Mouse (Mus musculus): ENCODE measurements at regions not wholly inside any gene's neighbourhood (a gene's known extent, or its start where the extent isn't known, plus 50 kb on each side); places are given as distances from the start of the nearest gene placed in this dataset.

GRCm38 (mm10) chr7:40052255-40052654, 534.7 kb downstream of the Zfp619 start:
- no peak for DNase-seq

GRCm38 (mm10) chr7:40058836-40059235, 541.3 kb downstream of the Zfp619 start:
- no peak for DNase-seq

- peak; percentile 35 for DNase-seq
Observed at GRCm38 (mm10) chr7:40064631-40065030, 547.1 kb downstream of the Zfp619 start.

GRCm38 (mm10) chr7:40065526-40065925, 548.0 kb downstream of the Zfp619 start:
- DNase-seq = no peak

DNA sequence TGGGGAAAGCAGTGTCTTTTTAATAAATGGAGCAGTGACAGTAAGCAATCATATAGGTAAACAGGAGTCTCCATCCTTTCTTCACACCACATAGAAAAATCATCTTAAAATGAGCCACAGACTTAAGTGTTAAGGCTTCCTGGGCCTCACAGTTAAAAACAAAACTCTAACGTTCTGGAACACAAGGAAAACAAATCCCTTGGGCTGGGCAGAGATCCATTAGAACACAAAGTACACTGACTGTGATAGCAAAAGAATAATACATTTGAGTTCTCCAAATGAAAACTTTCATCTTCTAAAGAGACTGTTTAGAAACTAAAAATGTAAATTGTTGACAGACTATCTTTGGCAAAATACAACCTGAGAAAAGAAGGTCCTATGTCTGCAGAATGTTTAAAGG, 549.8 kb downstream of the Zfp619 start:
- DNase-seq = no peak

DNA sequence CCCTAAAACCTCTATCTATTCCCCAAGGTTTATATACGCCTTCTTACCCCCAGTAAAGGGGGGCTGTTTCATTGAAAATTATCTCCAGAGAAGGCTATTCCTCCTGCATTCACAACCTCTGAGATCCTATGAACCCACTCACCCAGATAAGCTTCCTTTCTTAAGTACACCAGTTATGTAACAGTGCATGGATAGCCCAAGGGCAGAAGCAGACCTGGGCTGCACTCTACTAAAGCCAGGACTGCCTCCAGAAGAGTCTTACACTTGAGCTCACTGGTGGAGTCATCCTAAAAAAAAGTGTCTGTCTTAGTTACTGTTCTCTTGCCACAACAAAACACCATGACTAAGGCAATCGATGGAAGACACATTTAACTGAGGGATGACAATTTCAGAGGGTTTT, 553.7 kb downstream of the Zfp619 start:
- DNase-seq = no peak

DNA sequence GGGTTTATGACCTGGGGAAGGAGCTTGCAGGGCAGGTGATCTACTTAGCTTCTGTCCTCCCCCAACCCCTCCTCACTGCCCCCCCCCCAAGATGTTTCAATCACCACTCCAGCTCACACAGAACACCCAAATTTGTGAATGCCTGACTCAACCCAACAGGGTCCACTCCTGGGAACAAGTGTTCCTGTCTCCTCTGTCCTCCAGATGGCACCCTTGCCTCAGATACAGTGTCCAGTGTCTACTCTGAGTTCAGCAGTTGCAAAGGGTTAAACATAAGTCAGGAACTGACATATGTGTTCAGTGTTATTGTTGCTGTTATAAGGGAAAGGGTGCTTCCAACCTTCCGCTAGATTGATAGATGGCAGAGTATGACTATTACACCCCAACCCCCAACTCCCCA, 554.9 kb downstream of the Zfp619 start:
- DNase-seq = no peak

DNA sequence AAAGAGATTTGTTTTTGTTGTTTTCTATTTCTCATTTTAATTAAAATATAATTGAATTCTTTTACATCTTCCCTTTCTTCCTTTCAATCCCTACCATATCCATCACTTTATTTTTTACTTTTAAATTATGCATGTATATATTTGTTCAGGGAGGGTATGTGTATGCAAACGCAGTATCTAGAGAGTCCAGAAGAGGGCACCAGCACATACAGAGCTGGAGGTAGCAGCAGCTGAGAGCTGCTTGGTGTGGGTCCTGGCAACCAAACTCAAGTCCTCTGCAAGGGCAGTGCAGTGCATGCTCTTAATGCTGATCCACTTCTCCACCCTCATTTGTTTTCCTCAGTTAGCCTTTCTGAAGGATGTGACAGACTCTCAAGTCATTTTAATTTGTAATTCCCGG, 568.7 kb downstream of the Zfp619 start:
- DNase-seq = peak; percentile 40

- DNase-seq = peak; percentile 38
Observed at GRCm38 (mm10) chr7:40097094-40097493, 579.5 kb downstream of the Zfp619 start.

GRCm38 (mm10) chr7:40103057-40103945, 585.7 kb downstream of the Zfp619 start:
- DNase-seq = peak; percentile 83

- DNase-seq = peak; percentile 20
Observed at GRCm38 (mm10) chr7:40142906-40143305, 625.3 kb downstream of the Zfp619 start.

DNA sequence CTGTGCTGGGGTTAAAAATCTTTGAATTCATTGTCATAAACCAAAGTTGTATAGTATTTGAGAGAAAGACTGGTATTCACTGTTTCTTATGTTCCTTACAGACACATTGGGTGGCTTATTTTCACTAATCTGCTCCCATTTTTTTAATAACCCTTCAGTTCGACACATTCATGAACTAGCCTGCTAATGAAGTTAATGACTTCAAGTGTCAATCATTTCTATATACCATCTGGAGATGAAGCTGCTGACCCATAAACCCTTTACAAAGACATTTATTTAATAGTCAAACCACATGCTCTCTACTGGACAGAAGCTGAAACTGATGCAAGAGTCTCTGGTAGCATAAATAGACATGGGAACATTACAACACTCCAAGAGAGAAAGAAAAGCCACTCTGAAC, 626.9 kb downstream of the Zfp619 start:
- no peak for DNase-seq

DNA sequence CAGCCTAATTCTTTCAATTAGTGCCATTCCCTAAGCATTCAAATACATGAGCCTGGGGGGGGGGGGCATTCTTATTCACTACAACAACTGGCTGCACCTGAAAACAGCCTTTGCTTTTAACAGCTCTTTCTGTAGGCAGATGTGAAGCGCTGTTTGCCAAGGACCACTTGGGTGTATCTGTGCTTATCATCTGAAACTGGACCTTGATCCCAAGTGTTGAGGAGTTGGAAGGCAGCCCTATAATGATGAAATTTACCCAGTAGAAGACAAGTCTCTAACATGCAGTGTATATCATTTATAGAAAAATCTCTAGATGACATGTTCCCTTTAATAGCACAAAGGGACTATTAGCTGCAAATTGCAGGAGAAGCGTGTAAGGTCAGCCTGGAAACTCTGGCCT, 660.0 kb downstream of the Zfp619 start:
- no peak for DNase-seq

DNA sequence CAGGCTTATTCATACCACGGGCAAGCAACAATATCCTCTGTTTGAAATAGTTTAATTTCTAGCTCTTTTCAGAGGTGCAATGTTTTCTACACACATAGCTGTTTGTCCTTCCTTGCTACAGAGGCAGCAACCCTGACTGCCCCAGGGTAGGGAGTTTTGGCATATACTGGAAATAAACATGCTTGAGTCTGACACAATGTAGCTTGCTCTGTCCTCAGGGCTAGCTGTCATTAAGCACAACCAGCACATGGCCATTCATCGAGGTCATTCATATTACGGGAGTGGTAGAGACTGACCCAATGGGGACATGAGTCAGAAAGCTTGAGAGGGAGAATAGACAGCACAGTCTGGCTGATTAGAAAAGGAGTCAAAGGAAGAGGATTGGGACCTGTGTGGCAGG, 677.8 kb downstream of the Zfp619 start:
- peak; percentile 76 for DNase-seq

GRCm38 (mm10) chr7:40202615-40203014, 685.0 kb downstream of the Zfp619 start:
- DNase-seq = peak; percentile 15

DNA sequence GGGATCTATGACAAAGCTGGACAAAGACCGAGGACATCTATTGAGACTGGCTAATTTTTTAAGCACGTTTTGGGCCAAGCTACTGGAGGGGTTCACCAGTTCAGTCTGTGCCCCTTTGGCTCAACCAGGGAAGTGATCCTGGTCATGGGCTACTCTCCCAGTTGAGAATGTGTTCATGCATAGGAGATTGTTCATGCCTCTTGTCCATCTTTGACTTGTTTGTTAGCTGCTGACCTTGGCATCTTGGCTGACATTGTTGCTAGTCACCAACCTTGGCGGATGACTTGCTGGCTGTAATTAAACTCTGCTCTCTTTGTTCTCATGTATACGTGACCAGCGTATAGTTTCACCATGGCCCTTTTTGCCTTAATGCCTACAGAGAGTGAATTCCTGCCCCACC, 686.2 kb upstream of the Vstm2b start:
- peak; percentile 81 for DNase-seq

- no peak for DNase-seq
Observed at GRCm38 (mm10) chr7:40212576-40212975, 685.6 kb upstream of the Vstm2b start.

DNA sequence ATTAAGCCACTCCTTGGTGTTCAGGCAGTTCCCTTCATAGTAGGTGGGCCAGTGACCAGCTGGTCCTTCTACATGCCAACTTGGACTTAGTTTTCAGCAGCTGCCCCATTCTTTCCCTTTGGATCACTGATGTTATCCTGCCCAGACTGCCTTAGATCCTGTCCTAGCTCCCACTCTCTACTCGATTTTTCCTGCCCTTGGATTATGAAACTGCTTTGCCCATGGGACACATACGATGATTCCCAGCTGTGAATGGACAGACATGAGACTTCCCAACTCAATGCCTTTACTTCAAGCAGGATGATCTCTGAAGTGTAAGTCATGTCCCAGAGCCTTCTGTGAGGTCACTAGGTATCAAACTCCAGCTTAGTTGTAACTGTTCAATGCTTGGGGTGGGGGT, 684.5 kb upstream of the Vstm2b start:
- no peak for DNase-seq

DNA sequence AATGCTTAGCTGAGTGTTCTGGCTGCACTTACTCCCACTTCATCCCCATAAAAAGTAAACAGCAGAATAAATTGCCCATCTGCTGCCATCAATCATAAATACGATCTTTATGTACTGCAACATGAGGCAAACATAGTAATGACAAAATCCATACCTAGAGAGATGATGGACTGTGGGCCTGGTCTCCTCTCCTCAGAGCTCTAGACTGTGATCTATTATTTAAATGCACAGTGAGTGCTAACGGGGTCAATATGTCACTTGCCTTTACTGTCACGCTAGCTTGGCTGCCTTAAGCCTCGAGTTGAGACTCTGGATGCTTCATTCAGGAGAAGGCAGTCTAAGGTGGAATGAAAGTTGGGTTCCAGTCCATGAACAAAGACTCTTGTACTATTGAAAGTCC, 683.7 kb upstream of the Vstm2b start:
- no peak for DNase-seq

GRCm38 (mm10) chr7:40215271-40215670, 682.9 kb upstream of the Vstm2b start:
- peak; percentile 54 for DNase-seq

DNA sequence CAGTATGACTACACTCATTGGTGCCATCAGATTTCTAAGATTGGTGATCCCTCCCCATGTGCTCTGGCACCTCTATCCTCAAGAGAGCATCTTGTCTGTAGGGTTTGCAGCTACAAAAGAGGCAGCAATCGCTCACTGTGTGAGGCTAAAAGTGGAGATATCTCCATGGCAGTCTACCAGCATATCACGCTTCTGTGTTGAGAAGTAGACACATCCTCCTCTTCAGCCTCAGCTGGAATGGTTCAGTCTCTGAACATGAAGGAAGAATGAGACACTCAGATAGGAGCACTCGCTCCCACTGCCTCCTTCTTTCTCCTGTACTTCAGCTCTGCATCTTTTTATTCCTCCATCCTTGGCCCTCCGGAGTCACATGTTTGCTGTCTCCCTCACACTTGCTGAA, 677.6 kb upstream of the Vstm2b start:
- no peak for DNase-seq

GRCm38 (mm10) chr7:40245188-40245587, 652.9 kb upstream of the Vstm2b start:
- no peak for DNase-seq

GRCm38 (mm10) chr7:40248521-40248920, 649.6 kb upstream of the Vstm2b start:
- no peak for DNase-seq

DNA sequence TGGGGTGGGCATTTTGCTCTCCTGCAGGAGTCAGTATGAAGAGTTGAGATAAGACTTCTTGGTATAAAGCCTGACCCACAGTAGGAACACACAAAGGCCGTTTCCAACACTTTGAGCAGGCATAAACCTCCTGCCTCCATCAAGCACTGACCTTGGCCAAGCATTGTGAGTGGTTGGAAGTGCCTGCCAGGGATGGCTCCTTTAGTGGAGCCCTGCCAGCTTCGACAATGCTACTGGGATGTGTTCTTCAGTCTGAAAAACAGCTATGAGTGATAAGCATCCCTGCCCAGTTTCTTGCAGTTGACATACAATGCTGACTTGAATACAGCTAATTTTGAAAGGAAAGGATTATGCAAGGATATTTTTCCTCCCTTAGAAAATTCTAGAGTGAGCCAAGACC, 644.6 kb upstream of the Vstm2b start:
- peak; percentile 48 for DNase-seq
